8 mouse cellular contexts compared by ENCODE assay signal in the genomic region with DNA sequence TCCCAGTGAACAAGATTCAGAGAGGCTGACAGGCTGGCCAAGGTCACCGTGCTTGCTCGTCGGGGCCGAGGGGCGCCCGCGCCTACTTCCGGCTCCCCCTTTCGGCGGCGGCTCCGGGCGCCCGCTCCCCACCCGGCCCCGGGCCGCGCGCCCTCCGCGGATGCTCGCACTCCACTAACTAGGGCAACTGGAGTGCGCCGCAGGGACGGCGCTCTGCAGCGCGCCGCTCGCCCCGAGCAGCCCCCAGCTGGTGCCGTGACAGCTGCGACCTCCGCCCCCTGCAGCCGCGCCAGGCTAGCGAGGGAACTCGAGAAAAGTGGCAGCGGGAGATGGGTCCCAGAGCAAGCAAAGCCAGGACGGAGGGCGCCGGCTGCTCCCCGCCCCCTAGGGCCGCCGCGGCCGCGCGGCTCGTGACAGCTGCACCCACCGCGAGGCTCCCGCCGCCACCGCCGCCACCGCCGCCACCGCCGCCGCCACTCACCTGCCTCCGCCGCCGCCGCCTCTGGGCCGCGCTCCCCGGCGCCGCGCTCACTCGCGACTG. TPM values are rescaled to one million over a fixed set of nuclear protein-coding genes. Genes with fewer than 3 reads are reported as not detected.
DNase-seq lines count a peak whose midpoint lies in the region; ATAC-seq and TF ChIP-seq lines count a peak whose summit lies in the region.

No protein-coding gene starts in this region.

- no peaks in the 10 kb centered on the region for H3K36me3 ChIP-seq in forebrain, embryonic 13.5 days (ENCODE audit: poor library complexity, severe bottlenecking)

- ATAC-seq in forebrain, embryonic 13.5 days = peak; percentile 91

- intact Hi-C loops in heart, postnatal 25 days (cut with DNase I) = loop anchor here (5.0 to 10.0 kb wide), 5 partner anchors 51 to 672 kb away; partner anchors contain the start of genes Cenpo, Dnmt3a and Ptrhd1

- peaks cover 40% of the 10 kb centered on the region for H3K4me1 ChIP-seq in forebrain, embryonic 13.5 days

- 0% methylated on average over 28 of the region's 73 CpGs for WGBS in forebrain, embryonic 13.5 days

- H3K27ac ChIP-seq in forebrain, embryonic 13.5 days = peak overlapping the region; percentile 97
- peak overlapping the region; percentile 99 for H3K27ac ChIP-seq in layer of hippocampus, adult 2 months

- peak; percentile 30 to 54 for DNase-seq in CD8-positive naive resting alpha-beta T cell, adult 2 months (ENCODE audit: low read depth in 2 of 2, low spot score in 2 of 2)
- peak; percentile 66 for DNase-seq in brain, adult 2 months (ENCODE audit: low read depth, low spot score)
- peak; percentile 31 for DNase-seq in heart, postnatal 25 days (ENCODE audit: low spot score)
- DNase-seq in layer of hippocampus, adult 2 months (ENCODE audit: low spot score in 2 of 2) = peak in 1 of 2 experiments; percentile 45
- DNase-seq in lung, postnatal 14 days = peak; percentile 51
- peak; percentile 37 for DNase-seq in retina, adult 2 months (ENCODE audit: low read depth, low spot score)
- peak; percentile 84 for DNase-seq in thymus, postnatal 25 days

- H3K4me2 ChIP-seq in forebrain, embryonic 13.5 days = peak overlapping the region; percentile 91

- TF ChIP-seq CTCF in layer of hippocampus, adult 2 months (conservative IDR thresholded peaks at IDR 0.05) = peak; percentile 40; the same call in 1 of the 2 replicates

- no peaks in the 10 kb centered on the region for H3K9me3 ChIP-seq in forebrain, embryonic 13.5 days (replicated peaks)

- H3K4me3 ChIP-seq in forebrain, embryonic 13.5 days = peak overlapping the region; percentile 76
- peak overlapping the region; percentile 92 for H3K4me3 ChIP-seq in layer of hippocampus, adult 2 months

- H3K9ac ChIP-seq in forebrain, embryonic 13.5 days = peak overlapping the region; percentile 95

- 0 out of 2 replicates have a peak, but pooled peaks cover 2% of the 10 kb centered on the region for H3K27me3 ChIP-seq in forebrain, embryonic 13.5 days

RNA-seq across cellular contexts. Expression of gene Ncoa1, which starts 0.6 kb away (rescaled TPM):
- 12.7 and 13.6 TPM in 2 replicates for polyA plus RNA-seq in forebrain, embryonic 13.5 days (2015; fragmentation: Nextera tagmentation; extraction: Ambion mirVana)
- total RNA-seq in heart, postnatal 25 days (2021) = 10 to 100 TPM; 29.2 to 34.6 TPM
- 100 to 1,000 TPM; 142 to 146 TPM for total RNA-seq in layer of hippocampus, adult 2 months (2021)

Comparison
In these comparisons a context has a peak if more than half of its experiments do, and no peak if none do; other contexts are left out.
1. RNA of gene Ncoa1, which starts 0.6 kb away (total RNA-seq): 142 to 146 TPM in layer of hippocampus, adult 2 months; 29.2 to 34.6 TPM in heart, postnatal 25 days; every median in the first group is over 4 times any median in the second.